Mouse (Mus musculus): ENCODE results near the gene Tenm3. TPM values are rescaled to one million over a fixed set of nuclear protein-coding genes. Genes with fewer than 3 reads are reported as not detected.

Gene Tenm3
- polyA plus RNA-seq, 1 experiment from 2014 or later, result 7.0 TPM

GRCm38 (mm10) chr8:48481709-48482671 is 361.8 kb downstream of the Tenm3 start:
- Histone ChIP-seq H3K27me3 (replicated peaks) (no peaks in the 10 kb centered on the region), H3K4me1 (peaks cover 5% of the 10 kb centered on the region; the same call in 1 of the 2 replicates), H3K4me2 (peak overlapping the region; percentile 53), H3K27ac (replicated peaks) (peak overlapping the region; percentile 66), H3K9ac (0 out of 2 replicates have a peak overlapping the region, but pooled peaks have one; percentile 28), H3K4me3 (peak overlapping the region; percentile 30), H3K36me3 (no peaks in the 10 kb centered on the region), H3K9me3 (no peaks in the 10 kb centered on the region)
- ATAC-seq (ENCODE audit: extremely low read depth, insufficient number of reproducible peaks, low FRiP score, low TSS enrichment), result no peak
- 63% methylated on average over 33 of the region's 33 CpGs for WGBS

- ATAC-seq (ENCODE audit: extremely low read depth, insufficient number of reproducible peaks, low FRiP score, low TSS enrichment), result no peak
- Histone ChIP-seq H3K27me3 (replicated peaks) (no peaks in the 10 kb centered on the region), H3K36me3 (no peaks in the 10 kb centered on the region), H3K4me1 (peaks cover 30% of the 10 kb centered on the region), H3K9me3 (no peaks in the 10 kb centered on the region), H3K4me2 (no peak overlapping the region), H3K4me3 (no peak overlapping the region), H3K27ac (replicated peaks) (no peak overlapping the region), H3K9ac (no peak overlapping the region)
- WGBS, result 74% methylated on average over 8 of the region's 8 CpGs
These were observed 366.3 kb downstream of the Tenm3 start for GRCm38 (mm10) chr8:48477371-48477935.

DNA sequence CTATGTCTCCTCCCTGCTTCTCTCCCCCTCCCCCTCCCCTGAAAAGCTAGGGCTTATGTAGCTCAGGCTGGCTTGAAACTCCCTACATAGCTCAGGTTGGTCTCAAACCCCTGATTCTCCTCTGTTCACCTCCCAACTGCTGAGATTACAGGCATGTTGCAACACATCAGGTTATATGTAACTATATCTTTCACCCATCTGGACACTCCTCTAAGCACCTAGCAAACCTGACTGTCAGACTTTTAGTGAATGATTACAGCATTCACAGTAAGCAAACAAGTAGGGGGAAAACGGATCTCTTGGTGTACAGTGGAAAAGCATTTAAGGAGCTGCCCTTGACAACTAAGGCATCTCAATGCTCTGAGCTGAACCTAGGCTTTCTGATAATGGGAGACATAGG is 366.9 kb downstream of the Tenm3 start:
- Histone ChIP-seq H3K4me3 (no peak overlapping the region), H3K4me2 (no peak overlapping the region), H3K27me3 (replicated peaks) (no peaks in the 10 kb centered on the region), H3K27ac (replicated peaks) (no peak overlapping the region), H3K9me3 (no peaks in the 10 kb centered on the region), H3K9ac (no peak overlapping the region), H3K36me3 (no peaks in the 10 kb centered on the region), H3K4me1 (peaks cover 26% of the 10 kb centered on the region)
- 55% methylated on average over 1 of the region's 1 CpGs for WGBS
- ATAC-seq (ENCODE audit: extremely low read depth, insufficient number of reproducible peaks, low FRiP score, low TSS enrichment), result no peak

DNA sequence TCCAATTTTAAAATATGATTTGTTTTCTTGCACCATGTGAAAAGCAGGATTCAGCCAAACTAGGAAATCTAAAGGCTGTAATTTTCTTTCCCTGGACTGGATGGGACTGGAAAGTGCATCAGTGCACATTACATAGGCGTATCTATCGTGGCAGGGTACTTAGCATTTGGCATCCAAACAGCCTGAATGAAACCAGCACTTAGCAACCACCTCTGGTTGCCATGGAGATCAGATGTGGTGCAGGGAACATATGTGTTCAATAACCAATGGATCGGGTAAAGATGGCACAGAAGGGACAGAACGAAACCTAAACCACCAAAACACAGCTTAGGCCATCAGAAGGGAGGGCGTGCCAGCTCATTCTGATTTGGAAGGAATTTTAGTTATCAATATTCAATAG is 376.1 kb downstream of the Tenm3 start:
- 89% methylated on average over 5 of the region's 5 CpGs for WGBS
- Histone ChIP-seq H3K27me3 (replicated peaks) (no peaks in the 10 kb centered on the region), H3K4me3 (no peak overlapping the region), H3K27ac (replicated peaks) (no peak overlapping the region), H3K9ac (no peak overlapping the region), H3K4me1 (peaks cover 2% of the 10 kb centered on the region), H3K9me3 (no peaks in the 10 kb centered on the region), H3K4me2 (no peak overlapping the region), H3K36me3 (no peaks in the 10 kb centered on the region)
- ATAC-seq (ENCODE audit: extremely low read depth, insufficient number of reproducible peaks, low FRiP score, low TSS enrichment), result no peak

DNA sequence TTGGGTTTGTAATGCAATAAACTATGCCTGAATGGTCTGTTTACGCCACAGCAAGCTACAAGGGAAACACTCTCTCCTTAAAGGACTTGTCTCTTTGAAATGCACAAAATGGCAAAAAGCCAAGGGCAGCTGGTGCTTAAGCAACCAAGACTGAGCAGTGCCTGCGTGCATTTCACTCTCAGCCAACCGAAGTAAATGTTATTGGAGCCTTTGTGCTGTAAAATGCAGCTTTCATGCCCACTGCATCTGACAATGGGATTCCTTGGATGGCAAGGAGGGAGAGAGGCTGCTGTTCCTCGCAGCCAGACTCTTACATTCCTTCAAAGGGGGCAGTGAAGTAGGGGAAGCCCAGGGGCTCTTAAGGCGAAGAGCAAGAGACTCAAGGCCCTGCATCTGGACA is 385.4 kb downstream of the Tenm3 start:
- Histone ChIP-seq H3K4me1 (peaks cover 12% of the 10 kb centered on the region), H3K9me3 (no peaks in the 10 kb centered on the region), H3K27me3 (replicated peaks) (no peaks in the 10 kb centered on the region), H3K36me3 (no peaks in the 10 kb centered on the region), H3K4me3 (no peak overlapping the region), H3K9ac (peak overlapping the region; percentile 42; the same call in 1 of the 2 replicates), H3K27ac (replicated peaks) (no peak overlapping the region), H3K4me2 (no peak overlapping the region)
- no peak for ATAC-seq (ENCODE audit: extremely low read depth, insufficient number of reproducible peaks, low FRiP score, low TSS enrichment)
- 42% methylated on average over 5 of the region's 5 CpGs for WGBS

DNA sequence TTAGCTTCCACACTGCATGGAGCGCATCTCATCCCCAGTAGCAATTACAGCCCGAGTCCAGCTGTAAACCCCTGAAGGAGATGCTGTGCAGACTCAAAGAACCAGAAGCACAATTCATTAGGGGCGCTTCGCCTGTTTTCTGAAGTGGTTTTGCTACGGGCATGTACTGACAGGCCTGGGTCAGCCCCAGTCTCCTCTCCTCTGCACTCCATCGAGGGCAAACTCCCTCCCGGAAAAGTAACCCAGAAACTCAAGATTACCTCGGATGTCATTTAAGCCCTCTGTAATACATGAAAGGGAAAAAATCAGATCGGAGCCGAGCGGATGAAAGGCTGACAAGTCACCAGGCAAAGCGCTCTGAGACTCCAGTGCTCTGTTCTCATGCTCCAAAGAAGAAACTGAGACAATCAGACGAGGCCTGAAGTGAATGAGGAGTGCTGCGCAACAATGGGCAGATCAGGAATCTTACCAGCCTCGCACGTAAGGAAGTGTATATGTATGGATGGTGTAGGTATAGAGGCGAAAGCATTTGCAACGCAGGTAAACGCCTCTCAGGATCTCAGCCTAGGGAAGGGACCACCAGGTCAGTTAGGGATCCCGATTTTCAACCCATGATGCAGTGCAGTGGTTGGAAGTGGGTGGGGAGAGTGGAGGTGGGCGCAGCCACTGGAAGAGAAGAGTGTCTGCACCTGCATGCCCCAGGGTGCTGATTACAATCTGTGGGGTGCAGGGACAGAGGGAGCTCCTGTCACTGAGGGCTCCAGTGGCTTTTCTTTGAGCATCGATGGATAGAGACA is 387.2 kb downstream of the Tenm3 start:
- Histone ChIP-seq H3K9ac (0 out of 2 replicates have a peak overlapping the region, but pooled peaks have one; percentile 14), H3K27ac (replicated peaks) (no peak overlapping the region), H3K4me3 (no peak overlapping the region), H3K27me3 (replicated peaks) (no peaks in the 10 kb centered on the region), H3K4me1 (peaks cover 15% of the 10 kb centered on the region), H3K9me3 (no peaks in the 10 kb centered on the region), H3K36me3 (no peaks in the 10 kb centered on the region), H3K4me2 (peak overlapping the region; percentile 41)
- ATAC-seq (ENCODE audit: extremely low read depth, insufficient number of reproducible peaks, low FRiP score, low TSS enrichment), result no peak
- 47% methylated on average over 22 of the region's 22 CpGs for WGBS

GRCm38 (mm10) chr8:48451247-48451635 is 392.5 kb downstream of the Tenm3 start:
- ATAC-seq (ENCODE audit: extremely low read depth, insufficient number of reproducible peaks, low FRiP score, low TSS enrichment), result no peak
- no peak overlapping the region for H3K27ac ChIP-seq (replicated peaks)
- no peaks in the 10 kb centered on the region for H3K36me3 ChIP-seq
- H3K9me3 ChIP-seq, result no peaks in the 10 kb centered on the region
- H3K4me1 ChIP-seq, result peaks cover 32% of the 10 kb centered on the region
- no peaks in the 10 kb centered on the region for H3K27me3 ChIP-seq (replicated peaks)
- 37% methylated on average over 7 of the region's 7 CpGs for WGBS
- H3K4me3 ChIP-seq, result no peak overlapping the region
- H3K4me2 ChIP-seq, result peak overlapping the region; percentile 41
- no peak overlapping the region for H3K9ac ChIP-seq

- H3K4me2 ChIP-seq, result peak overlapping the region; percentile 41
These were observed 393.1 kb downstream of the Tenm3 start for GRCm38 (mm10) chr8:48450397-48451246.

DNA sequence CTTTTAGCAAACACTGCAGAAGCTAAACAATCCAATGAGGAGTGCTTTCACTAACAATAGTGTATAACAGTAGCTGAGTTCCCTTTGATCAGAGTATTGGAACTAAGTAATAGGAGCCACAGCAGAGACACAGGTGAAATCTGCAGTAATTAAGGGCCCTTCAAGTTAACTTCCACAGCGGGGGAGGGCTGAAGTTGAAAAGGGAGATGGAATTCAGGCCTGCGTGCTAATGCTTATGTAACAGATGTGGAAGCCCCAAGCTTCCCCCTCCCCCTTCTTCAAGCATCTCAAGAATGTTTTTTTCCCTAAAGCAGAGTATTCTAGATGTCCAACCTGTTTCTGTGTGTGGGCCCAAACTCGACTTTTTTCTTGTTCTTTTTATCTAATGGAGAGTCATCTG is 394.1 kb downstream of the Tenm3 start:
- H3K4me3 ChIP-seq, result no peak overlapping the region
- peaks cover 30% of the 10 kb centered on the region for H3K4me1 ChIP-seq
- no peak overlapping the region for H3K9ac ChIP-seq
- no peaks in the 10 kb centered on the region for H3K9me3 ChIP-seq
- no peak for ATAC-seq (ENCODE audit: extremely low read depth, insufficient number of reproducible peaks, low FRiP score, low TSS enrichment)
- no peak overlapping the region for H3K4me2 ChIP-seq
- WGBS, result 12% methylated on average over 3 of the region's 3 CpGs
- no peak overlapping the region for H3K27ac ChIP-seq (replicated peaks)
- no peaks in the 10 kb centered on the region for H3K36me3 ChIP-seq
- H3K27me3 ChIP-seq (replicated peaks), result no peaks in the 10 kb centered on the region

More at GRCm38 (mm10) chr8:48450397-48451246, 393.1 kb downstream of the Tenm3 start:
- Histone ChIP-seq H3K36me3 (no peaks in the 10 kb centered on the region), H3K27me3 (replicated peaks) (no peaks in the 10 kb centered on the region), H3K9ac (no peak overlapping the region), H3K9me3 (no peaks in the 10 kb centered on the region), H3K4me3 (no peak overlapping the region), H3K4me1 (peaks cover 30% of the 10 kb centered on the region), H3K27ac (replicated peaks) (no peak overlapping the region)
- ATAC-seq (ENCODE audit: extremely low read depth, insufficient number of reproducible peaks, low FRiP score, low TSS enrichment), result no peak
- 62% methylated on average over 23 of the region's 23 CpGs for WGBS

- H3K36me3 ChIP-seq, result no peaks in the 10 kb centered on the region
- H3K9ac ChIP-seq, result no peak overlapping the region
- ATAC-seq (ENCODE audit: extremely low read depth, insufficient number of reproducible peaks, low FRiP score, low TSS enrichment), result no peak
- 85% methylated on average over 4 of the region's 4 CpGs for WGBS
- H3K9me3 ChIP-seq, result no peaks in the 10 kb centered on the region
- H3K4me2 ChIP-seq, result no peak overlapping the region
- H3K27ac ChIP-seq (replicated peaks), result no peak overlapping the region
- H3K4me3 ChIP-seq, result no peak overlapping the region
- no peaks in the 10 kb centered on the region for H3K27me3 ChIP-seq (replicated peaks)
- H3K4me1 ChIP-seq, result peaks cover 18% of the 10 kb centered on the region
These were observed 398.1 kb downstream of the Tenm3 start for GRCm38 (mm10) chr8:48445690-48446089.
